In genomic region chr16:93207217-93207616, GRCm38 (mm10) we compare ENCODE assay signal across 22 mouse cellular contexts.
DNase-seq lines count a peak whose midpoint lies in the region; ATAC-seq and TF ChIP-seq lines count a peak whose summit lies in the region.
"Had no signal": no experiment of that assay in that cellular context is flagged by ENCODE, and none has a peak within 500 bp of the region (broad histone marks: within the 10 kb centered on the region; RNA-seq: fewer than 3 reads in every experiment).

No protein-coding gene starts in this region.

- no peak for TF ChIP-seq CTCF in small intestine, adult 2 months (IDR thresholded peaks at IDR 0.05; ENCODE audit: extremely low read depth, insufficient read length, insufficient replicate concordance, low read depth, low read length)
- no peak for TF ChIP-seq CTCF in midbrain, postnatal 0 days (IDR thresholded peaks at IDR 0.05)

- H3K4me1 ChIP-seq in small intestine, adult 2 months (ENCODE audit: control insufficient read depth, insufficient read depth, insufficient read length, low read length), result peaks cover 6% of the 10 kb centered on the region
- H3K4me1 ChIP-seq in midbrain, postnatal 0 days (ENCODE audit: insufficient read depth, low read length), result no peaks in the 10 kb centered on the region
- H3K4me1 ChIP-seq: embryonic facial prominence, embryonic 13.5 days; embryonic facial prominence, embryonic 15.5 days; forebrain, embryonic 10.5 days; forebrain, embryonic 12.5 days had no signal

- peak overlapping the region; percentile 43; the same call in 1 of the 2 replicates for H3K27ac ChIP-seq in small intestine, adult 2 months (ENCODE audit: insufficient read depth, low read depth, low read length)
- H3K27ac ChIP-seq in midbrain, postnatal 0 days (ENCODE audit: low read depth, low read length), result no peak overlapping the region
- H3K27ac ChIP-seq: embryonic facial prominence, embryonic 13.5 days; embryonic facial prominence, embryonic 15.5 days; forebrain, embryonic 10.5 days; forebrain, embryonic 12.5 days had no signal

- peak; percentile 67 for ATAC-seq in granulocyte monocyte progenitor cell, adult 5-6 weeks (replicated peaks; ENCODE audit: poor library complexity, severe bottlenecking)
- ATAC-seq in megakaryocyte, adult 5-6 weeks (ENCODE audit: poor library complexity, severe bottlenecking), result peak; percentile 57
- no peak for ATAC-seq in midbrain, postnatal 0 days (ENCODE audit: low FRiP score)
- ATAC-seq: forebrain, embryonic 14.5 days; forebrain, embryonic 16.5 days had no signal

- no peak overlapping the region for H3K4me2 ChIP-seq in midbrain, postnatal 0 days (ENCODE audit: low read depth, low read length, poor library complexity, severe bottlenecking)
- H3K4me2 ChIP-seq: embryonic facial prominence, embryonic 13.5 days; embryonic facial prominence, embryonic 15.5 days; forebrain, embryonic 12.5 days had no signal

- no peak overlapping the region for H3K4me3 ChIP-seq in small intestine, adult 2 months (ENCODE audit: low read depth, low read length)
- no peak overlapping the region for H3K4me3 ChIP-seq in midbrain, postnatal 0 days (ENCODE audit: low read depth, low read length)
- H3K4me3 ChIP-seq: embryonic facial prominence, embryonic 13.5 days; embryonic facial prominence, embryonic 15.5 days; erythroblast, embryonic 14.5 days; forebrain, embryonic 10.5 days; forebrain, embryonic 12.5 days had no signal

- intact Hi-C loops in heart, postnatal 36 days (cut with DNase I), result no loop called here

- H3K9me3 ChIP-seq in midbrain, postnatal 0 days (ENCODE audit: low read length), result no peaks in the 10 kb centered on the region
- H3K9me3 ChIP-seq: embryonic facial prominence, embryonic 13.5 days; embryonic facial prominence, embryonic 15.5 days; forebrain, embryonic 10.5 days; forebrain, embryonic 12.5 days had no signal

- 86% methylated on average over 5 of the region's 5 CpGs for WGBS in small intestine, adult 2 months
- WGBS in midbrain, postnatal 0 days, result 94% methylated on average over 5 of the region's 5 CpGs

- no peak for DNase-seq in heart, postnatal 36 days
- DNase-seq in midbrain, postnatal 0 days (ENCODE audit: low spot score), result no peak
- no peak for DNase-seq in yolk sac, embryonic 10.5 days (ENCODE audit: low spot score)
- DNase-seq: adrenal gland, adult 8-10 months; adrenal gland, postnatal 14 days; adrenal gland, postnatal 36 days; cerebellum, adult 11-12 months; cerebellum, adult 2 months; cerebellum, adult 9-10 months; cerebellum, postnatal 10 days; cerebellum, postnatal 25 days; embryo, embryonic 11 days had no signal

- H3K36me3 ChIP-seq in small intestine, adult 2 months (ENCODE audit: control insufficient read depth, insufficient read depth, low read length), result no peaks in the 10 kb centered on the region
- H3K36me3 ChIP-seq in midbrain, postnatal 0 days (ENCODE audit: insufficient read depth, low read length), result no peaks in the 10 kb centered on the region
- H3K36me3 ChIP-seq: embryonic facial prominence, embryonic 13.5 days; embryonic facial prominence, embryonic 15.5 days; forebrain, embryonic 10.5 days; forebrain, embryonic 12.5 days had no signal

- H3K9ac ChIP-seq in midbrain, postnatal 0 days (replicated peaks; ENCODE audit: low read length, poor library complexity, severe bottlenecking), result no peak overlapping the region
- H3K9ac ChIP-seq: embryonic facial prominence, embryonic 13.5 days; embryonic facial prominence, embryonic 15.5 days; forebrain, embryonic 12.5 days had no signal

- no peak for TF ChIP-seq POLR2A in small intestine, adult 2 months (IDR thresholded peaks at IDR 0.05; ENCODE audit: low read depth, low read length)

- no peaks in the 10 kb centered on the region for H3K27me3 ChIP-seq in small intestine, adult 2 months (ENCODE audit: control insufficient read depth, insufficient read depth, low read length)
- no peaks in the 10 kb centered on the region for H3K27me3 ChIP-seq in midbrain, postnatal 0 days (ENCODE audit: insufficient read depth, low read length)
- H3K27me3 ChIP-seq: embryonic facial prominence, embryonic 13.5 days; embryonic facial prominence, embryonic 15.5 days; forebrain, embryonic 12.5 days had no signal
